Mouse (Mus musculus): ENCODE data around the gene Myo1d.

Myo1d gene

DNA sequence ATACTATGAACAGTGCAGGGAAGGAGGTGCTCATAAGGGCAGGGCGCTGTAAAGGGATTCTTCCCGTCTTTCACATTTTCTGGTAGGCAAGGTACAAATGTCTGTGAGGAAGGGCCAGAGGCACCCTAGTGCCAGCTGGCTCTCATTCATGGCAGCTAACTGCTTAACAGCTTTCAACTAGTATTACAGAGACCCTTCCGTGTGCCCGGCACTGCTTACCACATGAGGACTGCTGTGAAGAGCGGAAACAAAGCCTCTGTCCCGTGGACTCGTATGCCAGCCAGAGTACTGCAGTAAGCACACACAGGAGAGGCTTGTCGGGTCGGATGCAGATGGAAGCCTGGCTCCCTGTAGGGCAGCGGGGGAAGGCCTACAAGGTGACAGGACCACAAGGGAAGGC lies 229.6 kb downstream of the Myo1d start:
- no peak for DNase-seq (ENCODE audit: low spot score)

DNA sequence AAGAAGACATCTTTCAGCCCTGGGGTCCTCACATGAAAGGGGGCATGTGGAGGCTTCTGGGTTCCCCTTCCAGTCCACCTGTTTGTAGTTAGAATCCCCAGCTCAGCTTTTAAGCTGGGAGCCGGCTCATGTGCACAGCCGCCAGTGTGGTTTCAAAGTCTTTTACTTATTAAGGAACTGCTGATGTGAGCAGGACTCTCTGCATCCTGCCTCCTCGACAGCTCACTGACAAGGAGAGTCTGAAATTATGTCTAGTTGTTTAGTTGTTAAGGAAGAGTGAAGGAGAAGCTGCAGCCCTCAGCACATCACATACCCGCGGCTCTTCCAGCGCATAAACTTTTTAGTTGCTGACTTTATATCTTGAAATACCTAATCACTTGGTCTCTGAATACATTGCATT lies 230.0 kb downstream of the Myo1d start:
- no peak for DNase-seq (ENCODE audit: low spot score)

GRCm38 (mm10) chr11:80546233-80546632 lies 233.6 kb downstream of the Myo1d start:
- no peak for DNase-seq (ENCODE audit: low spot score)

- no peak for DNase-seq (ENCODE audit: low spot score)
Observed at GRCm38 (mm10) chr11:80539056-80539455, 240.8 kb downstream of the Myo1d start.

DNA sequence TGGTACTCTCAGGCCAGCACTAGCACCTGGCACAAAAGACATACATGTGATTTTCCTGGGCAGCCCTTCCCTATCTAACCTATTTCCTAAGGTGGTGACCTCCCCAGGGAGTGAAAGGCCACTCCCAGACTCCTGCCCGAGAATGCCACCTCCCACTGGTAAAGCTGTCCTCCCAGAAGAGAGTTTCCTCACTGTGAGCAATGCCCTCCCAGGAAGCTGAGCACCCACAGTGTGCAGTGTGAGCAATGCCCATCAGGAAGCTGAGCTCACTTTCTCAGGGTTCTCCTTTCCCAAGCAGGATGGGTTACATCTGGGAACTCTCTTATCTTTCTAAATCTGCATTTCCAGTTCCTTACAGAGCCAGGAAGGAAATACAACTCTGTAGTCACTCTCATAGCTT lies 246.9 kb downstream of the Myo1d start:
- no peak for DNase-seq (ENCODE audit: low spot score)

- no peak for DNase-seq (ENCODE audit: low spot score)
Observed at GRCm38 (mm10) chr11:80529149-80529548, 250.7 kb downstream of the Myo1d start.

GRCm38 (mm10) chr11:80527697-80528096 lies 252.1 kb downstream of the Myo1d start:
- no peak for DNase-seq (ENCODE audit: low spot score)

DNA sequence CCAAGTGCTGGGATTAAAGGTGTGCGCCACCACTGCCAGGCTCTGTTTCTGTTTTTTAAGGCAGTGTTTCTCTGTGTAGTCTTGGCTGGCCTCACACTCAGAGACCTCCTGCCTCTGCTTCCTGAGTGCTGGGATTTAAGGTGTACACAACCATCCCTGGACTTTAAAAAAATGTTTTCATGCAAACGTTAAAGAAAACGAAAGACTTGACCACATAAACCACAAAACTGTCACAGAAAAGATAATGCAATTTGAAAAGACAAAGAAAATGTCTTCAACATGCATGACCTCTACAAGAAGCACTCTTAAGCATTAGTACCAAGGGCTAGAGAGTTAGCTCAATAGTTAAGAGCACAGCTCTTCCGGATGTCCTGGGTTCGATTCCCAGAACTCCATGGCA lies 255.6 kb downstream of the Myo1d start:
- DNase-seq (ENCODE audit: low spot score): no peak

DNA sequence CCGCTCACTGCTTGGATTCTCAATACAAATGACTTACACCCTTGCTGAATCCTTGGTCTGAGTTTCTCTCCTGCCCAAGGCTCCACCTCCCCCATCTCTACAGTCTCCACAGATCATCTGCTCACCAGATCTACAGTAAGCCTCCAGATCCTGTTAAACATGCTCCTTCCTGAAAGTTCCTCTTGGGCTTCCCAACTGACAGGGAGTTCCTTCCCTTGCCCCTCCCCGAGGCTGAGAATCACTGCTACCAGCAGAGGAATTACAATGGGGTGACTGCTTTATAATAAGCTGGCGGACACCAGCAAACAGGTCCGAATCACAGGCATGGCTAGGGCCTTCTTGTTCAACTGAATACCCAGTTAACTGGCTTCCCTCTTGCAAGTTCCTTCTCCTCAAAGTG lies 256.4 kb downstream of the Myo1d start:
- no peak for DNase-seq (ENCODE audit: low spot score)

- no peak for DNase-seq (ENCODE audit: low spot score)
Observed at GRCm38 (mm10) chr11:80522852-80523251, 257.0 kb downstream of the Myo1d start.

GRCm38 (mm10) chr11:80521148-80521547 lies 258.7 kb downstream of the Myo1d start:
- no peak for DNase-seq (ENCODE audit: low spot score)

- DNase-seq (ENCODE audit: low spot score): no peak
Observed at GRCm38 (mm10) chr11:80518421-80519367, 261.1 kb downstream of the Myo1d start.

DNA sequence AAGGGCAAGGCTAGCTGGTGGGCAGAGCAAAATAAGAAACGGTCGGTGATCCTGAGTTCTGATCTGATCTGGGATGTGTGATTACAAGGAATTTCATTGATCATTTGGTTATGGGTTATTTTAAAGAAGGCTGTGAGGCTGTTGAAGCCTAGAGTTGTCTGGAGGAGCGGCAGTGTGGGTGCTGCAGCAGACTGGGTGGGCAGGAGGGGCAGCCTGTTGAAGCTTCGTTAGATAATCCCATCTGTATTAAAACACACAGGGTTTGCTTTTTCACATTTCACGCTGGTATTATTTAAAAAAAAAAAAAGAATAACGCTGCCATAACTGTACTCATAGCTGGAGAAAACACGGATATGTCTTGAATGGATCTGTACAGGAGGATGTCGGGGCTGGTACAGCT lies 263.9 kb downstream of the Myo1d start:
- DNase-seq (ENCODE audit: low spot score): no peak

GRCm38 (mm10) chr11:80515346-80515745 lies 264.5 kb downstream of the Myo1d start:
- DNase-seq (ENCODE audit: low spot score): no peak

DNA sequence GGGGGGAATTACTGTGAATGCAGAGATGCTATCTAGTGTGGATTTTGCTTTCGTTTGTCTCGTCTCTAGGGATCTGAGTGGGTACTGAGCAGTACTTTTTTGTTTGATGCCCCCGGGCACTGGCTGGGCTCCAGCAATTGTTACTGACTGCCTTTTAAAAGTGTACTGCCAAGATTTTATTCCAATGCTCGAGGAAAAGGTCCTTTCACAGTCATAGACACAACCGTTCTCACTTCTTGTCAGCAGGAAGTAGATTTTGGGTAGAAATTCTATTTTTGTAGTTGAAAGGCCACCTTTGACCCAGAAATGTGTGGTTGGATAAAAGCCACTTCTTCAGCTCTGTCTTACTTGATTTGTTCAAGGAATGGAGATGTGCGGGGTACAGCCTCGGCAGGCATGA lies 266.0 kb downstream of the Myo1d start:
- DNase-seq (ENCODE audit: low spot score): no peak

- no peak for DNase-seq (ENCODE audit: low spot score)
Observed at GRCm38 (mm10) chr11:80512313-80513056, 267.3 kb downstream of the Myo1d start.

GRCm38 (mm10) chr11:80510124-80510523 lies 269.7 kb downstream of the Myo1d start:
- DNase-seq (ENCODE audit: low spot score): no peak

DNA sequence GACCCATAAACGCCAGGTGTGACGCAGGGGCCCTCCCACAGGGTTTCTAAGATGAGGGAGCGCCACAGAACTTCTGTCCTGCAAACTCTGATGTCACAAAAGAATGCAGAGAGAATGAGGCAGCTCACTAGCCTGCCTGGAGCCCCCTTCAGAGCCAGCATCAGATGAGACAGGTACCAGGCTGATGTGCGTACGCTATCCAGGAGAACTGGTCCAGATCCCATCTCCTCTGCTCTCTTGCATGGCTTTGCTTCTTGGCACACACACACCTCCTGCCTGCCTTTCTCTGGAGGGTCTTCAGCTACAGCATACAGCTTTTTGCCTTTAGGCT lies 270.7 kb downstream of the Myo1d start:
- DNase-seq (ENCODE audit: low spot score): no peak

- DNase-seq (ENCODE audit: low spot score): no peak
Observed at GRCm38 (mm10) chr11:80508361-80509175, 271.3 kb downstream of the Myo1d start.

DNA sequence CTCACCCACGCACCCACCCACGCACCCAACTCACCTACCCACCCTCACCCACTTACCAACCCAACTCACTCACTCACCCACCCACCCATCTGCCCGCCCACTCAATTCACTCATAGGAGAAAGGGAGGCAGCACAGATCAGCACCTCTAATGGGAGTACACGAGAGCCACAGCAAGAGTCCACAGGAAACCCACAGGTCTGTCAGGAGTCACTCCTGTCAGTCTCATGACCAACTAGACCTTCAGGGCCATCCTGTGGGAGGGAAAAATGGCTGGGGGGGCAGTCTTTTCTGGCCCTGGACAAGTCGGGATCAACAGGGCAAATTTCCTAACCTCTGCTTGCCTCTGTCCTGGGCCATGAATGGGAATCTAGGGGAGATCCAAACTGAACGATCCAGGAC lies 272.0 kb downstream of the Myo1d start:
- no peak for DNase-seq (ENCODE audit: low spot score)

GRCm38 (mm10) chr11:80506483-80506882 lies 273.3 kb downstream of the Myo1d start:
- no peak for DNase-seq (ENCODE audit: low spot score)

- no peak for DNase-seq (ENCODE audit: low spot score)
Observed at GRCm38 (mm10) chr11:80505581-80505980, 274.2 kb downstream of the Myo1d start.
